In genomic region chr1:153480386-153481024, GRCm38 (mm10) we compare ENCODE assay signal across 8 mouse cellular contexts. TPM values are rescaled to one million over a fixed set of nuclear protein-coding genes. Genes with fewer than 3 reads are reported as not detected.
DNase-seq lines count a peak whose midpoint lies in the region.

No protein-coding gene starts in this region.

- peak; percentile 37 to 83 for DNase-seq in heart, adult 18-20 months
- DNase-seq in heart, adult 9 months (ENCODE audit: low spot score in 2 of 2) = no peak
- peak; percentile 62 for DNase-seq in MEL-GATA-1-ER (ENCODE audit: extremely low read depth, low read depth)
- peak; percentile 80 to 85 for DNase-seq in cerebellum, postnatal 14 days
- DNase-seq in frontal cortex, postnatal 25 days (ENCODE audit: low spot score in 2 of 2) = peak; percentile 59 to 68
- DNase-seq in layer of hippocampus, postnatal 14 days (ENCODE audit: low spot score in 2 of 2) = peak; percentile 60 to 73
- DNase-seq in lung, postnatal 36 days = peak; percentile 87
- peak; percentile 36 for DNase-seq in right cerebral cortex, postnatal 25 days

RNA-seq across cellular contexts. Expression of gene Dhx9, which starts 7.0 kb away (rescaled TPM):
- total RNA-seq in heart, adult 18-20 months (2021) = 10 to 100 TPM; 41.4 to 46.0 TPM
- total RNA-seq in layer of hippocampus, postnatal 14 days (2021) = 100 to 1,000 TPM; 121 to 125 TPM

RNA-seq across cellular contexts. Expression of gene Shcbp1l, which starts 55.5 kb away (rescaled TPM):
- not detected for total RNA-seq in heart, adult 18-20 months (2021)
- total RNA-seq in layer of hippocampus, postnatal 14 days (2021) = 1 to 10 TPM; 2.6 to 3.6 TPM

Comparison
In these comparisons a context has a peak if more than half of its experiments do, and no peak if none do; other contexts are left out.
1. DNase-seq: peak in heart, adult 18-20 months (2 of 2), MEL-GATA-1-ER (single experiment), cerebellum, postnatal 14 days (2 of 2), frontal cortex, postnatal 25 days (2 of 2), layer of hippocampus, postnatal 14 days (2 of 2), lung, postnatal 36 days (single experiment) and right cerebral cortex, postnatal 25 days (single experiment); none in heart, adult 9 months (0 of 2).